Mouse (Mus musculus) kidney, adult 2 months (tissue): Measurements from ENCODE around the gene Taf12. TPM values are rescaled to one million over a fixed set of nuclear protein-coding genes. Genes with fewer than 3 reads are reported as not detected.
A peak's percentile ranks its signal among the peaks of the same experiment; 100 is the strongest.

Experiments used
- DNase-seq: peaks from one replicate; pipeline ENCODE4 v3.0.0; 2021
- H3K27ac ChIP-seq: fragments of 200-500 bp; 2 replicates; pipeline ENCODE4 v1.5.1; 2012; ENCODE audit warnings: low read depth, low read length, control low read depth, inconsistent platforms; ENCODE audit not compliant: insufficient read depth
- H3K27me3 ChIP-seq: fragments of 200-500 bp; replicated peaks from 2 replicates; pipeline ENCODE4 v1.6.1; 2012; ENCODE audit warnings: mild to moderate bottlenecking, moderate library complexity, low read length, inconsistent platforms; ENCODE audit not compliant: control insufficient read depth, insufficient read depth
- H3K36me3 ChIP-seq: fragments of 200-500 bp; 2 replicates; pipeline ENCODE4 v1.6.1; 2012; ENCODE audit warnings: mild to moderate bottlenecking, moderate library complexity, low read length, inconsistent platforms; ENCODE audit not compliant: control insufficient read depth, insufficient read depth
- H3K4me1 ChIP-seq: fragments of 200-500 bp; 2 replicates; pipeline ENCODE4 v1.6.1; 2011; ENCODE audit warnings: low read length; ENCODE audit not compliant: control insufficient read depth, insufficient read depth
- H3K4me3 ChIP-seq: fragments of 200-500 bp; 2 replicates; pipeline ENCODE4 v1.5.1; 2011; ENCODE audit warnings: mild to moderate bottlenecking, low read depth, low read length, control low read depth; ENCODE audit not compliant: insufficient read depth
- CTCF ChIP-seq: fragments of 200-500 bp; conservative IDR thresholded peaks from 2 replicates; pipeline ENCODE4 v1.5.1; 2011; ENCODE audit warnings: low read depth, mild to moderate bottlenecking, control low read depth, low read length, moderate library complexity, mixed read lengths; ENCODE audit not compliant: insufficient read depth, insufficient read length
- POLR2A ChIP-seq: fragments of 200-500 bp; IDR thresholded peaks from one replicate; pipeline ENCODE4 v1.6.1; 2011; ENCODE audit warnings: low read depth, low read length, control low read depth
- WGBS: fragments of 180-500 bp; shearing (Covaris S2); methylation state at CpG from one replicate; pipeline ENCODE4 v1.1.7; 2018; 5-methylcytosine and 5-hydroxymethylcytosine counted together
- polyA plus RNA-seq: library from polyadenylated mRNA; depleted of rRNA; stranded (reverse); fragments of >200 nt; gene quantifications from 2 replicates; pipeline ENCODE4 v1.2.3, GENCODE M21; 2012; rRNA removed

Gene Taf12
- polyA plus RNA-seq, 1 experiment, result 15.0 TPM

DNA sequence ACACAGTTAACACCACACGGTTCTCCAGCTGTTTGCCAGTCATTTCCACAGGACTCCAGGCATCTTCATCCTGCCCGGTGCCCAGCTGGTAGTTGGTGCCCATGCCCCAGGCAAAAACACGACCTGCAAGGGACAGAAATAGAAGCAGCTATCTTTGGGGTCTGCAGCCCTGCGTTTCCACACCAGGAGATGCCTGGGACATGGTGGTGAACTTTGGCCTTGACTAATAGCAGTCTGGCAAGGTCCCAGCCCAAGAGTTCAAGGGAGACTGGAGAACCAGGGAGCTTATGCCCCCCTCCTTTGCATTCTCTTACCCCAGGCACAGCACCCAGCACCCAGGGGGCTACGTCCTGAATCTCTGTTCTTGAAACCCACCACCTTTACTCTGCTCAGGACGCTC lies 58.7 kb downstream of the Taf12 start:
- peaks cover 12% of the 10 kb centered on the region; the same call in 1 of the 2 replicates for H3K4me1 ChIP-seq
- H3K4me3 ChIP-seq, result no peak overlapping the region
- no peaks in the 10 kb centered on the region for H3K36me3 ChIP-seq
- WGBS, result 52% methylated on average over 6 of the region's 6 CpGs
- no peak overlapping the region for H3K27ac ChIP-seq
- peak; percentile 63 for DNase-seq
- no peaks in the 10 kb centered on the region for H3K27me3 ChIP-seq
- TF ChIP-seq CTCF (no peak), POLR2A (no peak)

DNA sequence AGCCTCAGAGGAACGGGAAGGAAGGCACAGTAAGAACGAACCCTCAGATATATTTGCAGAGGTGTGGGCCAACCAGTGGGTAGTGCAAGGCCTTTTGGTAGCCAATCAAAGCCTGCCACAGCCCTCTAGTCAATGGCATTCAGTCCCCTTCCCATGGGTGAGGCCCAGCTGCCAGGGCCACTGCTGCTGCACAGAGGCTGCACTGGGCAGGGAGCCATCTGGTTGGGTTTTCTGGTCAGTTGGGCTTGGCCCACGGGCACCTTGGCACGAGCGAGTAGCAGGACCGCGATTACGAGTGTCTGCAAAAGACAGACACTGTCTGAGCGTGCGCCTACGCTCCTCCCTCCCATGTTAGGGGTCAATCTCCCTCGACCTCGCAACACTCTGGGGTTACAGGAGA lies 64.8 kb downstream of the Taf12 start:
- DNase-seq, result peak; percentile 91
- no peak overlapping the region for H3K4me3 ChIP-seq
- no peak for TF ChIP-seq POLR2A
- no peak for TF ChIP-seq CTCF
- H3K27me3 ChIP-seq, result no peaks in the 10 kb centered on the region
- no peak overlapping the region for H3K27ac ChIP-seq
- 39% methylated on average over 13 of the region's 13 CpGs for WGBS
- no peaks in the 10 kb centered on the region for H3K36me3 ChIP-seq
- H3K4me1 ChIP-seq, result peaks cover 8% of the 10 kb centered on the region; the same call in 1 of the 2 replicates

- Histone ChIP-seq H3K4me3 (no peak overlapping the region), H3K36me3 (no peaks in the 10 kb centered on the region), H3K4me1 (peaks cover 15% of the 10 kb centered on the region), H3K27ac (no peak overlapping the region), H3K27me3 (no peaks in the 10 kb centered on the region)
- TF ChIP-seq CTCF, result no peak
- no peak for TF ChIP-seq POLR2A
- WGBS, result 84% methylated on average over 3 of the region's 3 CpGs
- no peak for DNase-seq
These were observed 67.3 kb downstream of the Taf12 start for GRCm38 (mm10) chr4:132341451-132341850.

GRCm38 (mm10) chr4:132344403-132345134 lies 70.4 kb downstream of the Taf12 start:
- Histone ChIP-seq H3K27me3 (no peaks in the 10 kb centered on the region), H3K36me3 (no peaks in the 10 kb centered on the region), H3K27ac (no peak overlapping the region), H3K4me1 (peaks cover 8% of the 10 kb centered on the region; the same call in 1 of the 2 replicates), H3K4me3 (peak overlapping the region; percentile 74)
- TF ChIP-seq CTCF (no peak), POLR2A (no peak)
- DNase-seq, result no peak
- WGBS, result 11% methylated on average over 13 of the region's 13 CpGs

Other genes with a start within 250 kb of the Taf12 start
- 0.09 and 0.27 TPM in 2 replicates for gene Gm10300, start 199.7 kb upstream of the Taf12 start, polyA plus RNA-seq
- 69.8 and 73.8 TPM in 2 replicates for gene Epb41, start 199.1 kb upstream of the Taf12 start, polyA plus RNA-seq
- 0.01 and 0.19 TPM in 2 replicates for gene Oprd1, start 129.9 kb upstream of the Taf12 start, polyA plus RNA-seq
- gene Ythdf2, start 62.1 kb upstream of the Taf12 start, polyA plus RNA-seq, result 14.5 and 15.3 TPM in 2 replicates
- 10.7 and 12.8 TPM in 2 replicates for gene Gmeb1, start 12.8 kb upstream of the Taf12 start, polyA plus RNA-seq
- 7.2 and 8.9 TPM in 2 replicates for gene Rab42, start 29.0 kb downstream of the Taf12 start, polyA plus RNA-seq
- gene Trnau1ap, start 55.2 kb downstream of the Taf12 start, polyA plus RNA-seq, result 24.4 and 30.2 TPM in 2 replicates
- gene Rcc1, start 79.2 kb downstream of the Taf12 start, polyA plus RNA-seq, result 9.4 and 10.1 TPM in 2 replicates
- 19.5 and 25.2 TPM in 2 replicates for gene Phactr4, start 148.1 kb downstream of the Taf12 start, polyA plus RNA-seq
- gene Med18, start 189.5 kb downstream of the Taf12 start, polyA plus RNA-seq, result 2.4 and 2.9 TPM in 2 replicates
- 26.7 and 29.4 TPM in 2 replicates for gene Sesn2, start 236.1 kb downstream of the Taf12 start, polyA plus RNA-seq